Mouse (Mus musculus) left cerebral cortex, postnatal 25 days (tissue): ENCODE measurements around the gene 4930535I16Rik. TPM values are rescaled to one million over a fixed set of nuclear protein-coding genes. Genes with fewer than 3 reads are reported as not detected.
A peak's percentile ranks its signal among the peaks of the same experiment; 100 is the strongest.
"Not testable (repeated sequence)": the region's sequence is repeated elsewhere in the genome, so short reads cannot be mapped to it uniquely, and the experiment has no call there.

Experiments
- DNase-seq, 2 experiments: peaks; one replicate each; pipeline ENCODE4 v3.0.0; 2022; ENCODE audit warnings: low spot score in 2 of 2, mixed read lengths in 1 of 2
- intact Hi-C: fragments of 180-260 bp; cut with DNase I; formaldehyde crosslinking; loops from one replicate; pipeline ENCODE4 v1.15.1; 2025
- total RNA-seq, 2 experiments: library from RNA; stranded (reverse); gene quantifications; 2 replicates each; pipeline ENCODE4 v1.2.3; 2021

4930535I16Rik gene
- total RNA-seq: not detected

DNA sequence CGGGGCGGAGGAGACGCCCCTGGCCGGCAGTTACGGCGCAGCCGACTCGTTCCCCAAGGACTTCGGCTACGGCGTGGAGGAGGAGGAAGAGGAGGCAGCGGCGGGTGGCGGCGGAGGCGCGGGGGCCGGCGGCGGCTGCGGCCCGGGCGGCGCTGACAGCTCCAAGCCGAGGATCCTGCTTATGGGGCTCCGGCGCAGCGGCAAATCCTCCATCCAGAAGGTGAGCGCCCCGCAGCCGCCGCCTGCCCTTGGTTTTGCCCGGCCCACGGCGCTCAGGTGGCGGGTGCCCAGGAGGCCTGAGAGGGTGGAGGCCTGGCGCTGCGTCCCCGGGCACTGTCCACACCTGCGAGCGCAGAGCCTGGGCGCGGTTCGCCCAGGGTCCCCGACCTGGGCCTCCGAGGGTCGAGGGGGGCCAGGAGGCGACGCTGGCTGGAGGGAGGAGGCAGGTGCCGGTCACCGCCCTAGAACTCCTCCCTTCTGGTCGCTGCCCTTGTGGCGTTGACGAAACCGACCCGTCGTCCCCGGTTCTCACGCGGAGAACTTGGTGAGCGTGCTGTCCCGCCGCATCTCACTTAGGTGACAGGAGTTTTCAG is at the start of gene 4930535I16Rik:
4930535I16Rik (minus strand) TSS at position 475 of the 593 bp plus-strand sequence.
- peak in 1 of 2 experiments; percentile 9 for DNase-seq
- intact Hi-C loops: no loop called here

DNA sequence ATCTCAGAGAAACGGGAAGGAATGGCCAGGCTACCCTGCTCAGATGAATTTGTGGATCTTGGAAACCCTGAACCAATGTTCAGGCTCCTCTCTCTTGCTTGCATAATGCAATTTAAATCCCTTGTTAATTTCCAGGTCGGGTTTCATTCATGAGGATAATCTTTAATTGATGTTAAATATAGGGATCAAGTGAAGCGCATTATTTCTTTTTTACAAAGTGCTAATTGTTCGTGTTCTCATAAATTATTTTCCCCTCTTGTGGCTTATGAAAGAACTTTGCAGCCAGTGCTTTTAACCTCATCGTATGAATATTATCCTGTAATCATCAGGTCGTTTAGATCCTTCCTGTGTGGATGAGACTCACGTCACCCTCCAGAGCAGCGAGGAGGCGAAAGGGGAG is 44.9 kb upstream of the 4930535I16Rik start:
- no peak for DNase-seq
- intact Hi-C loops: loop anchor here (5.0 kb wide), 1 partner anchor 245 kb away; no protein-coding TSS in a partner anchor

DNA sequence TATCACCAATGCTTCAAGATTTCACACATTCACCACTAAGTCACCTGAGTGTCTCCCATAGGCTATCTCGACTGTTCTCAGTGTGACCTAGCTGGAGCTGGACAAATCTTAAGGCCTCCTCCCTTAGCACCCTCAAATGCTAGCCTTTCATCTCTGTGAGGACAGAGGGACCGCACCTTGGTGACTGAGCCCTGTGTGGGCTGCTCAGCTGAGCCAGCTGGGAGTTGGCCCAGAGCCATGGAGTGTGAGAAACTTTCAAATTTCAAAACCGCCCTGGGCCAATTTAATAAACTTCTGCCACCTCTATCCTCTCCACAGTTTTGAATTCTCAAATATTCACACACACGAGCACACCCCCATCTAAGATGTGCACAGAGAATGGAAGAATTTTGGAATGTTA is 43.1 kb upstream of the 4930535I16Rik start:
- no peak for DNase-seq
- intact Hi-C loops: loop anchor here (5.0 kb wide), 1 partner anchor 246 kb away; no protein-coding TSS in a partner anchor

DNA sequence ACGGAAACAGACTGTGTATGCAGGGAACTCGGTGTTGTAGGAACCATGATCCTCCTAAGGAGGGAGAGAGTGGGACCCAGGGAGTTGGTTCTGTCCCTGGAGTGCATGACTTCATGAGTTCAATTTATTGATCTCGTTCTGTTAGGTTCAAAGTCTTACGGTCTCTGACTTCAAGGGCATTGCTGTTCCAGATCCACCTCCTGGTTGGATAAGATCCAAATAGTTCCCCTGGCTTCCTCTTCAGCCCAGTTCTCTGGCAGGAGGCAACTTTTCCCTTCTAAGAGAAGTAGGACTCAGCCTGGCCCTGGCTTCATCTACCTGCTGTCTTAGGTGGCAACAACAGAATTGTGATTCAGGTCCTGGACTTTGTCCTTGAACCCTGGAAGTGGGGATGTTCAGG is 40.1 kb upstream of the 4930535I16Rik start:
- no peak for DNase-seq
- intact Hi-C loops: loop anchor here (2.0 to 10.0 kb wide), 2 partner anchors 185 to 437 kb away; no protein-coding TSS in a partner anchor

DNA sequence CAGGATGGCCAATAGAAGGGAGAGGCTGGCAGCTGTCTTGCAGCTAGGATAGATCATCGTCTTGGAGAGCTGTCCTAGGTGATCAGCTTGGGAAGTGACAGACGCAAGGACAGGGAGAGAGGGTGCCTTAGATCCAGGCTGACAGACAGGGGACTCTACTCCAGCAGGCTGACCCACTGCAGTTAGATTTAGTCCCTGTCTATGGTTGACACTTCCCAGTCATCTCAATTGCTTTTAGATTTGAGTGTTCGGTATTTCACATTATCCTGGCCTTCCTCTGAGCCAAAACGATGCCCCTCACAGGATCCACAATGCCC is 39.6 kb upstream of the 4930535I16Rik start:
- intact Hi-C loops: loop anchor here (2.0 to 10.0 kb wide), 2 partner anchors 185 to 437 kb away; no protein-coding TSS in a partner anchor
- no peak for DNase-seq

DNA sequence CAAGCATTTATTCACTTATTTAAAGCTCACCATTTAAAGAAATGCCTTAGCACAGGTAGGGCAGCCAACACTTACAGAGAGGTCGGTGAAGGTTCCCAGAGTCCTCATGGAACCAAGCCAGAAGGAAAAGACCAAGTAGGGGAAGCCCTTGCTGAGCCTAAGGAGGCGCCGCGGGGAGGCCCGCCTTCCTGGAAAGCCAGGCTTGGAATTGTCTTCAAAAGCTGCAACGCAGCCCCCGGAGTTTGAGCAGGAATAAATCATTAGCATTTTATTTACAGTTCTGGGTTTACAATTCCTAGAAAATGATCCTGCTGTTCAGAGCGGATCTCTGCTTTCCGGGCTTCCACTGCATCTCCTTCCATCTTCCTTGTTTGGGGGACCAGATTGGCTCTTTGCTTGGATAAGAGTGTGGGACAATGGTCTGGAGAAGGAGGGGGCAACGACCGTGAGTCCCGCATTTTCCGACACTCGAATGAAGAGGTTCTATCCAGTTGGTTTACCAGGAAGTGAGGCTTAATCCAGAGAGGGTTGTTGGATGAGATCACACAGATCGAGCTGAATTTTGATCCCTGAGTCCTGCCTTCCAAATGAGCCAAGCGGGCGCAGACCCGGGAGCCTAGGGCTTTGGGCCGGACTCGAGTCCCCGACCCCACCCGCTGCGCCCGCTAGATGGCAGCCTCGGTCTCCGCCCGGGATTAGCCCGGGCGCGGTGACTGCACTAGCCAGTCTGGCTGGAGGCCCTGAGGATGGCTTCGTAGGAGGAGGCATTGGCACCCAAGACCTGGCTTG is 39.1 kb upstream of the 4930535I16Rik start:
- intact Hi-C loops: loop anchor here (2.0 to 10.0 kb wide), 2 partner anchors 186 to 438 kb away; no protein-coding TSS in a partner anchor
- DNase-seq: peak; percentile 60 to 69

DNA sequence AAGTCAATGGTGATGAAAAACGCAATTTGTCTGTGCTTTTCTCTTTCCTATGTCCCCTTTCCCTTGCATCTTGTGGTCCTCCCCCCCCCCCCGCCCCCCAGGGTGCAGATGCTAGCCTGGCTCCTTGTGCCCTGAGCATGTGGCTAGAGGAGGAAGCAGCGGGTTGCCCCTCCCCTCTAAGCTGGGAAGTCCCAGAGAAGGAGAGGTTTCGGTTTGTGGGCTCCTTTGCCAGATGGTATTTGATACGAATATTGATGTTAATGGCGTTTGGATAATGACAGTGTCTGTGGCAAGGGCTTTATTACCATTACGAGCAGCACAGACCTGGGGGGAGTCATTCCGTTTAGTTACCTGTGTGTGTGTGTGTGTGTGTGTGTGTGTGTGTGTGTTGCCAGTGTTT is 34.2 kb upstream of the 4930535I16Rik start:
- intact Hi-C loops: loop anchor here (10.0 kb wide), 1 partner anchor 443 kb away; no protein-coding TSS in a partner anchor
- no peak for DNase-seq

DNA sequence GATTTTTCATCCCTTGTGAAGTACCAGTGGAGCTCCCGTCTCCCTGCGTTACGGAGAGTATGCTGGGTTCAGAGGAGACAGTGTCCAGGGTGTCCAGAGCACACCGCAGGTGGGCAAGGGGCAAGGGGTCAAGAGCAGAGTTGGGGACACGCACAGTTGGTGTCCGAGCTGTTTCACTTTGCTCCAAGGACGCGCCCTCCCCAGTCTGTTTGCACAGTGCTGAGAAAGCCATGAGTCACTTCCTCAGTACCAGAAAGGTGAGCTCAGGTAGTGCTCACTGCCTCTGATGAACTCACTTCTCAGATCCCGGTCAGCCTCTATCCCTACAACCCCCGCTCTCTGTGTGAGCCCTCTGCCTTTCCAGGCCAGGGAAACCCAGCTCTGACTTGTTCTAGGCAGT is 31.8 kb upstream of the 4930535I16Rik start:
- DNase-seq: no peak
- intact Hi-C loops: loop anchor here (10.0 kb wide), 1 partner anchor 445 kb away; no protein-coding TSS in a partner anchor

DNA sequence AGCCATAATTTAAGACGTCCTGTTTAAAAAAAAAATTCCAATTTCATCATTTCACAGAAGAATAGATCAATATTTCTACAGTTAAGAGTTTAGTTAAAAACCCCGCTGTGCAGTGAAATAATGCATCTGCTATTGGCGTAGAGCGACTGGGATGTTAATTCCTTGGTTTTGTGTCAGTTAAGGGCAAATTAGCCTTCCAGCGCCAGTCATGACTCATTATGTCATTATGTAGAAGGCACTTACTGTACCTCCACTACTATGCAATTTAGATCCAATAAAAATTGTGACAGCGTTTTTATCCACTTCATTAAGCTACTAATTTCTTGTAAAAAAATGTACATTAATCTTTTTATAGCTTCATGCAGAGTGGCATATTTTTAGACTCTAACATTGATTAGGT is 31.1 kb upstream of the 4930535I16Rik start:
- intact Hi-C loops: no loop called here
- no peak for DNase-seq

DNA sequence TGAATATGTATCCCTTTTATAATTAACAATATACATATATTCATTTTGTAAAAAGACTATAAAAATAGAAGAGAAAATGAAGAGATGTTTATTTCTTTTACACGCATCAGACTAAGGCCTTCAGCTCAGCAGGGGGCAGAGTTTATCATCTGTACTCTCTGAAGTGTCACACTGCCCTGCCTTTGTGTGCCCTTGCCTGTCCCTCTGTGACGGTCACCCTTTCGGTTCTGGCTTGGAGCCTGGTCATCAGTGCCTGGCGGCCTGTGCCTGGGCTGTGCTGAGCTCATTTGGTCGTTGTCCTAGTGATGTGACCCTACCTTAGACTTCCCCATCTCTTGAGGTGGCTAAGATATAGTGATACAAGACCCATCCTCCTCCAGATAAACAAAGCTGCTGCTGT is 29.3 kb upstream of the 4930535I16Rik start:
- intact Hi-C loops: no loop called here

DNA sequence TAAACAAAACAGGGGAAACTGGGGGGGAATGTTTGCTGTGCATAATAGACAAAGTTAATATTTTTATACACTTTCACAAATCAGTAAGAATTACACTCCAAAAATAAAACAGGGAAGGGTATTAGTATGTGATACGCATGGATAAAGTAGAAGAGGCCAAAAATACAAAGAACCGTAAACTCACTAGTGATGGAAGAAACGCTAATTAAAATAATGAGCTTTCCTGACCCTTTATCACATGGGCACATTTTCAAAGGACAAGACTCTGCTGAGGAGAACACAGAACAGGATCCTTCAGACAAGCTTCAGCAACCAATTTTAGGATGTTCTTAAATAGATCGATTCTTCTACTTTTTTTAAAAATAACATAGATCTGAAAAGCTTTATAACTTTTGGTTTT is 28.9 kb upstream of the 4930535I16Rik start:
- no peak for DNase-seq
- intact Hi-C loops: no loop called here

More for the DNA sequence above, 29.3 kb upstream of the 4930535I16Rik start:
- DNase-seq: no peak

DNA sequence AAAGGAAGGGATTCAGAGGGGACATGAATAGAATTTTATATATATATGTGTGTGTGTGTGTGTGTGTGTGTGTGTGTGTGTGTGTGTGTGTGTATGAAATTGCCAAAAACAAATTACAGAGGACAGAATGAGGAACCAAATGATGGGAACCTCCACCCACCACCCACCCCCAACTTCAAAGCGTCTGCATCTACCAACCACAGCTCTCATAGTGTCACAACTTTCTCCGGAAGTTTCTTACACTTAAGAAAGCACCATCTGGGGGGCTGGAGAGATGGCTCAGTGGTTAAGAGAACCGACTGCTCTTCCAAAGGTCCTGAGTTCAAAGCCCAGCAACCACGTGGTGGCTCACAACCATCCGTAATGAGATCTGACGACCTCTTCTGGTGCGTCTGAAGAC is 23.1 kb upstream of the 4930535I16Rik start:
- DNase-seq, intact Hi-C loops: not testable (repeated sequence)

DNA sequence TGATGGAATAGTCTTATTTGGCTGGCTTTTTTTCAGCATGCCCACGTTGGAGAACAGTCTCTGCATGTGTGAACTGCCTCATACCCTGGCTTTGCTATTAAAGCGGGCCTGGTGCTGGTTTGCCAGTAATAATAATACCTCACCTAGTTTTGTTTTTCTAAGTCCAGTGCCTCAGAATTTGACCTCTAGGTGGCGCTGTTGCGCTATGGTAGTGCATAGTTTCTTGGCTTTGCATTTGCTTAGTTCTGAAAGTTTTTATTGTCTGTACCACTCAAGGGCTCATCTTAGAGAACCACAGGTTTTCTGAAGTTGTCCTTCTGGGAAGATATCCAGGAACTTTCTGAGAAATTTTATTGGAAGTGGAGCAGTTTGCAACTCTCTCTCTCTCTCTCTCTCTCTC is 22.0 kb upstream of the 4930535I16Rik start:
- peak; percentile 81 to 84 for DNase-seq
- intact Hi-C loops: loop anchor here (5.0 kb wide), 1 partner anchor 737 kb away; no protein-coding TSS in a partner anchor

DNA sequence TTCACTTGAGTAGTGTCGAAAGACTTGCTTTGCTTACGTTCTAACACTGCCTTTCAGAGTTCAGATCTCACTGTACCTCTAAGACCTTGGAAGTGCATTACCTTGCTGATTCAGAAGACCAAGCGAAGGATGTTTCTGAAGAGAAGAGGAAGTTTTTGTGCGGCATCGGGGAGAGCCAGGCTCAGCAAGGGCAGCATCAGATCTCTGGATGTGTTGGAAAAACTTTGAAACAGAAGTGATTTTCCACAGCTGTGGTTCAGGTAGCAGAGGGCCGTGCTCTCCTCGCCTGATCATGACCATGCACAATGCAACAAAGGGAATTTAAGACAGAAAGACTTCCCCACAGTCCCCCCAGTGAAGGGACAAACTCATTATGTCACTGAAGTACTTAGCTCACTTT is 18.2 kb upstream of the 4930535I16Rik start:
- DNase-seq: no peak
- intact Hi-C loops: loop anchor here (5.0 kb wide), 1 partner anchor 741 kb away; no protein-coding TSS in a partner anchor

DNA sequence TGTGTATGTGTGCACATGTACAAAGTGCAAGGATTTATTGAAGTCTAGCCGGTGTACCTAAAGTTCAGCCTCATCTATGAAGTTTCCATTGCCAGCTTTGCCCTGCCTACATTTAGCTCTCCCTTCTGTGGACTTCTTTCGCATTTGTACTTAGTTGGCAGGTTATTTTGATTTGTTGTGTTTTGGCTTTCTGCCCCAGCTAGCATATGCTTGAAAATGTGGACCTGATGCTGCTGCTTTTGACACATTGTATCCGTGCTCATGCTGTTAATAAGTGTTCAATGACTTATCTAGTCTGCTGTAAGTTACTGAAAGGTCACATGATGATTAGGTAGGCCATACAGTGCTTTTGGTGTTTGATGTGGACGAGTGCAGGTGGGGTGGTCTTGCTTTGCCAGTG is 16.5 kb upstream of the 4930535I16Rik start:
- intact Hi-C loops: no loop called here
- DNase-seq: no peak

DNA sequence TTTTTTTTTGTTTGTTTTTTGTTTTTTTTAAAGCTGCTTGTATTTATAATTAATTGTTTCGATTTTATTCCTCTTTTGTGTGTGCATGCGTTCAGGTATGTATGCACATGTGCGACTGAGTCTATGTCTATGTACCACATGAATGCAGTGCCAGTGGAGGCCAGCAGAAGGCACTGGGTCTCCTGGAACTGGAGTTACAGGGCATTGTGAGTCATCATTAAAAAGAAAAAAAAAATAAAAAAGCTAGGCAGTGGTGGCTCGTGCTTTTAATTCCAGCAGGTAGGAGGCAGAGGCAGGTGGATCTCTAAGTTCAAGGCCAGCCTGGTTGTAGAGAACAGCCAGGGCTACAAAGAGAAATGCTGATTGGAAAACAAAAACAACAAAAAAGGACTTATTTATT is 12.2 kb upstream of the 4930535I16Rik start:
- intact Hi-C loops: no loop called here
- no peak for DNase-seq

DNA sequence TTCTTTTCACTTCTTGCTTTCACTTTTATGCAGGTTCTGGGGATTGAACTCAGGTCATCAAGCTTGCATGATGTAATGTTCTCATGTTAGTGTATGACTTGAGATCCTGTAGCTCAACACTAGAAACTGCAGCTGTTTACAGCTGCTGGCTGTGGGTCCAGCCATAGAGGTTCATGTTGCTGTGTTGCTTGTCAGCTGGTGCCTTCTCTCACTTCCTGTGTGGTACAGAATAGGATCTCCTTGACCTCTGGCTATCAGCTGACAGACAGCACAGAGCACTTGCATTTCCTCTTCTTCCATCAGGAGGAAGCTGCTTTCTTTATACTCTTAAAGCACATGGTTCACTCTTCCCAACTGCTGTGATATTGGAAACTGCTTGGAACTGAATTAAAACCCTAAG is 10.1 kb upstream of the 4930535I16Rik start:
- intact Hi-C loops: no loop called here
- DNase-seq: no peak

DNA sequence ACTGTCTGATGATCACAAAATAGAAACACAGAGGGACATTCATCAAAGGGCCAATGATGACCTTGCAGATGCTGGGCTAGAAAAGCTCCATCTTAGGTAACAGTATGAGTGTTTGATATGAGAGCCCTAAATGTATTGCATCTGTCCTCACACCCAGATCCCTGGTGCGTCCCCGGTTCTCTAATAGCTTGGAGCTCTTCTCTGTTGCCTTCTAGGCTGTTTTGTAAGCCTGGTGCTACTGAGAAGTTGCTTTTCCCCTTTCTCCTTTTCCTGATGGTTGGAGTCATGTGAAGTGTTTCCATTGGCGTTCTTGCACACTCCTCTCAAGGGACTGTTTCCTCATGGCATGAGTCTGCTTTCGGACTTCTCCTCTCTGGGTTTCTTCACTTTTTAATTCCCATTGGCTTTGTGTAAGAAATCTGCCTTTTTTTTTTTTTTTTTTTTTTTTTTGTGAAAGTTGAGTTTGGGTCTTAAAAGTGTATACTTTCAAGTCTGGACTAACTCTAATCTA is 3.3 kb upstream of the 4930535I16Rik start:
- DNase-seq: no peak
- intact Hi-C loops: no loop called here

DNA sequence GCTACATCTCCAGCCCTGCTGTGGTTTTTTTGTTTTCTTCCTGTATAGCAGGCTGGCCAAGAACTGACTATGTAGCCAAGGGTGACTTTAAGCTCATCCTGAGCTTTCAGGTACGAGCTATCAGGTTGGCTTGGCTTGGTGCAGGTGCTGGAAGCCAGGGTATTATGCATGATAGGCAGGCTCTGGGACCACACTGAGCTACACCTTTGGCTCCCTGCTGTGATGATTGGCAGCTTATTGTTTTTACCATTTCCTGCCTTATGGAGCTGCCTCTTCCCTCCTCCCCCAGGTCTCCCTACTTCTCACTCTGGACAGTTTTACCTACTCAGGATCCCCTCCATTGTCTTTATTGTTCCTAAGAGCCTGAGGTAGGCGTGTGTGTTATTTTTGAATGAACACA is 1.0 kb upstream of the 4930535I16Rik start:
- no peak for DNase-seq
- intact Hi-C loops: no loop called here

DNA sequence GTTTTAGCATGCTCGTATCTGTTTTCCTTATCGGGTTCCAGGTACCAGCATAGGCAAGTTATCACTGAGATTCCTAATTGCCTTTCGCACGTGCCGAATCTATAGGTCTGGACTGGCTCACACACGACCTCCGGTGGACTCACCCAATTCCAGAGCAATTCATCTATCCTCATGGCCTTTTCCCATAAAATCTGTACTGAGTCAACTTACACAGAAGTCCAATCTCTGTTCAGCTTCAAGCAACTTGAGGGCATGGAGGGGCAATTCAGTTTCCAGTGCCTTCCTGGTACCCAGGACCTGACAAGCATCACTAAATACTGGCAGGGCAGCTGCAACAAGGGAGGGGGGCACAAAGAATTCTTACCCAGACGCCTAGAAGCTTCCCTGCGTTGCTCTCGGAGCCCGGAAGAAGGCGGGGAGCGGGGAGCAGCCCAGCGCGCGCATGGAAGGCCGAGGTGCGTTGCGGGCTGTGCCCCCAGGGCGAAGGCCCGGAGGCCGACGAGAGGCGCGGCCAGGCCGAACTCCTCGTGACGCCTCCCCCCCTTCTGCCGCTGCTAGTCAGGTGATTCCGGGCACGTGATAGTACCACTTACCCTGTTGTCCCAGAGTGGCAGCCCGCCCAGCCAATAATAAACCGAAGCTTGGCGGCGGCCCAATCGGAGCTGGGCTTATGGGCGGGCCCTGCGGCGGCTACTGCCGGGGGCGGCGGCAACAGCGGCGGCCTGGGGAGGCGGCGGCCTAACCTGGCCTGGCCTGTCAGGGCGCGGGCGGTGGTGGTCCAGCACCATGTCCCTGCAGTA is 874 bp downstream of the 4930535I16Rik start, which contains the start of gene Rragc:
Rragc (plus strand) TSS at position 699 of the 800 bp plus-strand sequence.
- DNase-seq: peak; percentile 100
- intact Hi-C loops: no loop called here
